Mouse (Mus musculus): ENCODE data around the gene Bckdhb. TPM values are rescaled to one million over a fixed set of nuclear protein-coding genes. Genes with fewer than 3 reads are reported as not detected.

The Bckdhb gene
- polyA plus RNA-seq, 2 experiments, result 14.1 to 24.1 TPM

DNA sequence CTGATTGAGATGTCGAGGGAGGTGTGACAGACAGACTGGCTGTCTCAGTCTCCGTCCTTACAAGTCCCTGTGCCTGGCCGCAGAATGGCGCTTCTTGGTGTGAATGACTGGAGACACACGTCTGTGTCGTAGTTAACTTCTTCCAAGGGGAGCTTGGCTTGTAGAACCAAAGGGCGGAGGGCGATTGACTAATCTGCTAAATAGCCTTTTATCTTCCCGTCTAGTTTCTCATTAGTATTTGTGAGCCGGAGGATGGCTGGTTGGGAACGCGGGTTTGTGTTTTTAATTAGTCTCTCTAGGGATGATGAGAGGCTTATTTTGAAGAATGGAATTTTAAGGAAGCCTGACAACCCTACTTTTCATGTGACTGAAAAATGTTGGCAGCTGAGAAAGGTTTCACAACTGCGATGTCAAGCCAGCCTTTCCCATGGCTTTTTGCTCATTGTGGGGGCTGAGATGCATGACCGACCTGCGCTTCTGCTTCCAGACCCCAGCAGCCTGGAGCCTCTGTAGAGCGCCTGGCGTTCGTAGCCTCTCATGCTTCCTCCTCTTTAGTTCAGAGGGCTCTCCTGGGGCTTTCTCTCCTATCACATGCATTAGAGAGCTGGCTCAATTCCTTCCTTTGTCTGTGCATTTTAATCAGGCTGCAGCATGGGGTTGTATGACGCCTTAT, 107.9 kb downstream of the Bckdhb start:
- WGBS (ENCODE audit: insufficient replicate concordance), result 68% methylated on average over 19 of the region's 19 CpGs
- Histone ChIP-seq H3K4me2 (ENCODE audit: low read depth) (no peak overlapping the region), H3K36me3 (replicated peaks; ENCODE audit: control insufficient read depth, insufficient read depth, low read depth) (no peaks in the 10 kb centered on the region), H3K4me1 (replicated peaks; ENCODE audit: control insufficient read depth in 2 of 2, insufficient read depth in 2 of 2, low read length in 1 of 2) (0 out of 4 replicates have a peak, but pooled peaks cover 0 to 4% of the 10 kb centered on the region in 2 experiments), H3K27me3 (ENCODE audit: control insufficient read depth, insufficient read depth, low read length) (no peaks in the 10 kb centered on the region), H3K9me3 (ENCODE audit: control insufficient read depth, low read length) (no peaks in the 10 kb centered on the region), H3K4me3 (ENCODE audit: insufficient read depth in 1 of 2, low read depth in 2 of 2, low read length in 2 of 2) (no peak overlapping the region), H3K27ac (no peak overlapping the region), H3K9ac (replicated peaks) (no peak overlapping the region)
- TF ChIP-seq CTCF (IDR thresholded peaks at IDR 0.05; ENCODE audit: low read depth), result no peak
- no peak for TF ChIP-seq EP300 (IDR thresholded peaks at IDR 0.05; ENCODE audit: low read depth)
- DNase-seq (ENCODE audit: low read depth in 3 of 3, low spot score in 3 of 3) (no peak), ATAC-seq (ENCODE audit: insufficient read depth) (no peak)

DNA sequence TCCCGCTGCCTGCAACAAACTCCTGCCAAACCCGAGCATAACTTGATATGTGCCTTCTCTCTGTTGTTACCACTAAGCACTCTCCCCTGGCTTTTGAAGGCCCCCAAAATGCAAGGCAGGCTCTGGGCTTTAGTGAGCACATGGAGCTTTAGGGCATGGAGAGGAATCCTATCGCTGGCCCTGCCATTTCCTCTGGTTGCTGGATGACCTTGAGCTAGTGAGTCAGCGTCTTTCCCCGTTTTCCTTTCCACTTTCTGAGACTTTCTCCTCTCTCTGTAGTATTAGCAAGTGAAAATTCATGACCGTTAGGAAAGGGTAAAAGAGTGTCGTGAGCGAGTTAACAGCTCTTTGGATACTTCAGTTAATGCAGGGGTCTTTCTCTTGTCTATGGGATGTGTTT, 111.1 kb downstream of the Bckdhb start:
- Histone ChIP-seq H3K4me2 (ENCODE audit: low read depth) (no peak overlapping the region), H3K9ac (replicated peaks) (no peak overlapping the region), H3K36me3 (replicated peaks; ENCODE audit: control insufficient read depth, insufficient read depth, low read depth) (no peaks in the 10 kb centered on the region), H3K4me3 (ENCODE audit: insufficient read depth in 1 of 2, low read depth in 2 of 2, low read length in 2 of 2) (no peak overlapping the region), H3K4me1 (replicated peaks; ENCODE audit: control insufficient read depth in 2 of 2, insufficient read depth in 2 of 2, low read length in 1 of 2) (0 out of 4 replicates have a peak, but pooled peaks cover 0 to under 1% of the 10 kb centered on the region in 2 experiments), H3K9me3 (ENCODE audit: control insufficient read depth, low read length) (no peaks in the 10 kb centered on the region), H3K27me3 (ENCODE audit: control insufficient read depth, insufficient read depth, low read length) (no peaks in the 10 kb centered on the region), H3K27ac (no peak overlapping the region)
- ATAC-seq (ENCODE audit: insufficient read depth), result no peak
- 67% methylated on average over 8 of the region's 8 CpGs for WGBS (ENCODE audit: insufficient replicate concordance)
- TF ChIP-seq CTCF (IDR thresholded peaks at IDR 0.05; ENCODE audit: low read depth) (no peak), EP300 (IDR thresholded peaks at IDR 0.05; ENCODE audit: low read depth) (no peak)
- DNase-seq (ENCODE audit: low read depth in 3 of 3, low spot score in 3 of 3), result no peak

- Histone ChIP-seq H3K36me3 (replicated peaks; ENCODE audit: control insufficient read depth, insufficient read depth, low read depth) (no peaks in the 10 kb centered on the region), H3K9ac (replicated peaks) (no peak overlapping the region), H3K9me3 (ENCODE audit: control insufficient read depth, low read length) (no peaks in the 10 kb centered on the region), H3K4me2 (ENCODE audit: low read depth) (no peak overlapping the region), H3K4me3 (ENCODE audit: insufficient read depth in 1 of 2, low read depth in 2 of 2, low read length in 2 of 2) (no peak overlapping the region), H3K4me1 (replicated peaks; ENCODE audit: control insufficient read depth in 2 of 2, insufficient read depth in 2 of 2, low read length in 1 of 2) (peaks cover 0 to 4% of the 10 kb centered on the region in 2 experiments; a peak in 2 of 4 replicates), H3K27me3 (ENCODE audit: control insufficient read depth, insufficient read depth, low read length) (no peaks in the 10 kb centered on the region), H3K27ac (no peak overlapping the region)
- 61% methylated on average over 1 of the region's 1 CpGs for WGBS (ENCODE audit: insufficient replicate concordance)
- no peak for DNase-seq (ENCODE audit: low read depth in 3 of 3, low spot score in 3 of 3)
- ATAC-seq (ENCODE audit: insufficient read depth), result no peak
- TF ChIP-seq CTCF (IDR thresholded peaks at IDR 0.05; ENCODE audit: low read depth) (no peak), EP300 (IDR thresholded peaks at IDR 0.05; ENCODE audit: low read depth) (no peak)
Measured at GRCm38 (mm10) chr9:84037224-84037623, 112.3 kb downstream of the Bckdhb start.

GRCm38 (mm10) chr9:84038946-84039345, 114.0 kb downstream of the Bckdhb start:
- ATAC-seq (ENCODE audit: insufficient read depth) (no peak), DNase-seq (ENCODE audit: low read depth in 3 of 3, low spot score in 3 of 3) (no peak)
- H3K4me2 ChIP-seq (ENCODE audit: low read depth), result no peak overlapping the region
- no peak overlapping the region for H3K9ac ChIP-seq (replicated peaks)
- TF ChIP-seq CTCF (IDR thresholded peaks at IDR 0.05; ENCODE audit: low read depth), result no peak
- no peak for TF ChIP-seq EP300 (IDR thresholded peaks at IDR 0.05; ENCODE audit: low read depth)
- H3K36me3 ChIP-seq (replicated peaks; ENCODE audit: control insufficient read depth, insufficient read depth, low read depth), result no peaks in the 10 kb centered on the region
- H3K27ac ChIP-seq, result no peak overlapping the region
- H3K4me1 ChIP-seq (replicated peaks; ENCODE audit: control insufficient read depth in 2 of 2, insufficient read depth in 2 of 2, low read length in 1 of 2), result peaks cover 0 to 7% of the 10 kb centered on the region in 2 experiments; a peak in 3 of 4 replicates
- H3K4me3 ChIP-seq (ENCODE audit: insufficient read depth in 1 of 2, low read depth in 2 of 2, low read length in 2 of 2), result no peak overlapping the region
- no peaks in the 10 kb centered on the region for H3K27me3 ChIP-seq (ENCODE audit: control insufficient read depth, insufficient read depth, low read length)
- H3K9me3 ChIP-seq (ENCODE audit: control insufficient read depth, low read length), result no peaks in the 10 kb centered on the region
- WGBS (ENCODE audit: insufficient replicate concordance), result 67% methylated on average over 4 of the region's 4 CpGs

DNA sequence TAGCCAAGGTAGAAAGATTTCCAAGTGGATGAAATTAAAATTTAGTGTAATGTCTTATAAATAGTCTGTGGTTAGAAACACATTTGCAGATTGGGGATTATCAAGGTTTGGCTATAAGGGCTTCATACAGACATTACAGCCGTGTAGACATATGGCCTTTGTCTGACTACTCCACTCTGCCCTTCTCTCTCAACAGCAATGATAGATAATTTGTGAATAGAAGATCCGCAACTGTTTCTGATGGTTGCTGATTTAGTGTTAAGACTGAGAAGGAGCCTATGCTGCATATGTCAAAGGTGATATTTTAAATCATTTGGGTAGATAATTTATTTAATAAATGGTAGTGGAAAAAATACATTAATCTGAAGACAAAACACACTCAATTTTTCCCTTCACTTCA, 115.4 kb downstream of the Bckdhb start:
- ATAC-seq (ENCODE audit: insufficient read depth) (no peak), DNase-seq (ENCODE audit: low read depth in 3 of 3, low spot score in 3 of 3) (no peak)
- Histone ChIP-seq H3K27ac (no peak overlapping the region), H3K9me3 (ENCODE audit: control insufficient read depth, low read length) (no peaks in the 10 kb centered on the region), H3K4me1 (replicated peaks; ENCODE audit: control insufficient read depth in 2 of 2, insufficient read depth in 2 of 2, low read length in 1 of 2) (peaks cover 0 to 7% of the 10 kb centered on the region in 2 experiments; a peak in 3 of 4 replicates), H3K36me3 (replicated peaks; ENCODE audit: control insufficient read depth, insufficient read depth, low read depth) (no peaks in the 10 kb centered on the region), H3K4me3 (ENCODE audit: insufficient read depth in 1 of 2, low read depth in 2 of 2, low read length in 2 of 2) (no peak overlapping the region), H3K4me2 (ENCODE audit: low read depth) (no peak overlapping the region), H3K9ac (replicated peaks) (no peak overlapping the region), H3K27me3 (ENCODE audit: control insufficient read depth, insufficient read depth, low read length) (no peaks in the 10 kb centered on the region)
- 67% methylated on average over 2 of the region's 2 CpGs for WGBS (ENCODE audit: insufficient replicate concordance)
- TF ChIP-seq EP300 (IDR thresholded peaks at IDR 0.05; ENCODE audit: low read depth) (no peak), CTCF (IDR thresholded peaks at IDR 0.05; ENCODE audit: low read depth) (no peak)

All from liver, embryonic 14.5 days (tissue).